Mouse (Mus musculus): ENCODE measurements at regions not wholly inside any gene's neighbourhood (a gene's known extent, or its start where the extent isn't known, plus 50 kb on each side); places are given as distances from the start of the nearest gene placed in this dataset.

DNA sequence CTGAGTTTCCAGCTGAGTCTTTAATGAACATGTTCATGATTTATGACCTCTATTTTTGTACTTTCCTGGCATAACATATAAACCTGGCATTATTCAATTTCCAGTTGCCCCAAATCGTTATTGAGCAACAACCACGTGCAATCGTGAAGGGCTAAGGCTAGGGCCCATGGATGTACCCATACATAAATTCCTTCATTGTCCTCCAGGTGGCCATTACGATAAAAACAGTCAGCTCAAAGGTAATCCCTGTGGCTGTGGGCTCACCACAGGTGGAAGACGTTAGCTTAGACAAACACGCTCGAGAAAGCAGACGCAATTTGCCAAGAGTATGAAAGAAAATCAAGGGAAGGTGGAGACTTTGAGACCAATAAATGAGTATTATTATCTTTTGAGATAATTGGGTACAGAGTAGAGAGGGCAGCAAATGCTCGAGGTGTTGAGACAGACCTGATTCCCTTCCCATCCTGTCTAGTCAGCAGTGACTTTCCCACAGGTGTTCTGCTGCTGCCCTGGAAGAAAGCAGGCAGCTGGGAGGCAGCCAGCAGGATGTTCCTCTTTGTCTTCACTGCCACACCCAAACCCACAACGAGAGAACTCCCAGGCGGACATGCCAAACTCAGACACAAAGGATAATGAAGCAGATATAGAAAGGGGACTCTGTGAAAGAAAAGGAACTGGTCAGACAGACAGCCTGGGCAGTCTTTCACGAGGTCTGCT lies 2205.4 kb upstream of the Gm7489 start:
- 61% methylated on average over 12 of the region's 12 CpGs for whole genome bisulfite sequencing
- H3K4me1 ChIP-seq (ENCODE audit: control insufficient read depth in 2 of 2, insufficient read depth in 2 of 2, low read length in 2 of 2): no peaks in the 10 kb centered on the region; a peak in 1 of 4 replicates
- H3K27ac ChIP-seq (replicated peaks in 1 of 2; ENCODE audit: control insufficient read depth in 1 of 2, insufficient read depth in 1 of 2, low read depth in 2 of 2, low read length in 2 of 2): no peak overlapping the region
- H3K4me3 ChIP-seq (ENCODE audit: control insufficient read depth in 1 of 2, insufficient read depth in 1 of 2, low read depth in 1 of 2, low read length in 2 of 2): no peak overlapping the region
- ATAC-seq (ENCODE audit: insufficient number of reproducible peaks, insufficient read depth, low FRiP score, low read depth): no peak
- H3K4me2 ChIP-seq (ENCODE audit: low read length): no peak overlapping the region
- no peaks in the 10 kb centered on the region for H3K9me3 ChIP-seq (ENCODE audit: control insufficient read depth, low read length)
- no peaks in the 10 kb centered on the region for H3K36me3 ChIP-seq (ENCODE audit: control insufficient read depth, insufficient read depth, low read length)
- H3K9ac ChIP-seq (ENCODE audit: low read length): no peak overlapping the region
- no peaks in the 10 kb centered on the region for H3K27me3 ChIP-seq (ENCODE audit: control insufficient read depth, insufficient read depth, low read length)

- H3K4me1 ChIP-seq (ENCODE audit: control insufficient read depth in 2 of 2, insufficient read depth in 2 of 2, low read length in 2 of 2): no peaks in the 10 kb centered on the region; a peak in 1 of 4 replicates
- H3K9ac ChIP-seq (ENCODE audit: low read length): no peak overlapping the region
- no peak overlapping the region for H3K4me2 ChIP-seq (ENCODE audit: low read length)
- H3K9me3 ChIP-seq (ENCODE audit: control insufficient read depth, low read length): no peaks in the 10 kb centered on the region
- no peaks in the 10 kb centered on the region for H3K36me3 ChIP-seq (ENCODE audit: control insufficient read depth, insufficient read depth, low read length)
- ATAC-seq (ENCODE audit: insufficient number of reproducible peaks, insufficient read depth, low FRiP score, low read depth): no peak
- no peaks in the 10 kb centered on the region for H3K27me3 ChIP-seq (ENCODE audit: control insufficient read depth, insufficient read depth, low read length)
- H3K4me3 ChIP-seq (ENCODE audit: control insufficient read depth in 1 of 2, insufficient read depth in 1 of 2, low read depth in 1 of 2, low read length in 2 of 2): no peak overlapping the region
- H3K27ac ChIP-seq (replicated peaks in 1 of 2; ENCODE audit: control insufficient read depth in 1 of 2, insufficient read depth in 1 of 2, low read depth in 2 of 2, low read length in 2 of 2): no peak overlapping the region
Observed at GRCm38 (mm10) chr15:51680494-51680893, 2204.2 kb upstream of the Gm7489 start.

DNA sequence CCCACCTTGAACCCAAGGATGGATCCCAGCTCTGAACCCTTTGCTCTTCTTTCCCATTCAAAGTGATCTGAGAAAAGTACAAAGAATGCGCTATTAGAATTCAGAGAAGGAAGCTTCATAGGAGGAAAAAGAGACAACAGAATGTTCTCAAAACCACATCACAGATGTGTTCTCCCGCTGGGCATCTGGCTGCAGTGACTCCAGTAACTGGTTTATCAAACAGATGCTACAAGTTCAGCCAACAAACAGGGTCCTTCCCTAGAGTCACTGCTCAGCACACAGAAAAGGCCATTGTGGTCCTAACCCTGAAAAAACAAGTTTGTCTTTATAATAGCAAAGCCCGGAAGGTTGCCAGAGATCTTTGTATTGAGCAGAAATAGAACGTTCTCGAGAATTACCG lies 2203.5 kb upstream of the Gm7489 start:
- Histone ChIP-seq H3K4me3 (ENCODE audit: control insufficient read depth in 1 of 2, insufficient read depth in 1 of 2, low read depth in 1 of 2, low read length in 2 of 2) (no peak overlapping the region), H3K27ac (replicated peaks in 1 of 2; ENCODE audit: control insufficient read depth in 1 of 2, insufficient read depth in 1 of 2, low read depth in 2 of 2, low read length in 2 of 2) (no peak overlapping the region), H3K9me3 (ENCODE audit: control insufficient read depth, low read length) (no peaks in the 10 kb centered on the region), H3K4me1 (ENCODE audit: control insufficient read depth in 2 of 2, insufficient read depth in 2 of 2, low read length in 2 of 2) (no peaks in the 10 kb centered on the region; a peak in 1 of 4 replicates), H3K27me3 (ENCODE audit: control insufficient read depth, insufficient read depth, low read length) (no peaks in the 10 kb centered on the region), H3K36me3 (ENCODE audit: control insufficient read depth, insufficient read depth, low read length) (no peaks in the 10 kb centered on the region), H3K4me2 (ENCODE audit: low read length) (no peak overlapping the region), H3K9ac (ENCODE audit: low read length) (no peak overlapping the region)
- 88% methylated on average over 6 of the region's 6 CpGs for WGBS
- no peak for ATAC-seq (ENCODE audit: insufficient number of reproducible peaks, insufficient read depth, low FRiP score, low read depth)

- WGBS: 44% methylated on average over 5 of the region's 5 CpGs
- Histone ChIP-seq H3K9ac (ENCODE audit: low read length) (no peak overlapping the region), H3K36me3 (ENCODE audit: control insufficient read depth, insufficient read depth, low read length) (no peaks in the 10 kb centered on the region), H3K4me3 (ENCODE audit: control insufficient read depth in 1 of 2, insufficient read depth in 1 of 2, low read depth in 1 of 2, low read length in 2 of 2) (no peak overlapping the region), H3K4me2 (ENCODE audit: low read length) (no peak overlapping the region), H3K4me1 (ENCODE audit: control insufficient read depth in 2 of 2, insufficient read depth in 2 of 2, low read length in 2 of 2) (no peaks in the 10 kb centered on the region; a peak in 1 of 4 replicates), H3K27me3 (ENCODE audit: control insufficient read depth, insufficient read depth, low read length) (no peaks in the 10 kb centered on the region), H3K9me3 (ENCODE audit: control insufficient read depth, low read length) (no peaks in the 10 kb centered on the region), H3K27ac (replicated peaks in 1 of 2; ENCODE audit: control insufficient read depth in 1 of 2, insufficient read depth in 1 of 2, low read depth in 2 of 2, low read length in 2 of 2) (no peak overlapping the region)
- ATAC-seq (ENCODE audit: insufficient number of reproducible peaks, insufficient read depth, low FRiP score, low read depth): no peak
Observed at GRCm38 (mm10) chr15:51682331-51682730, 2202.4 kb upstream of the Gm7489 start.

- Histone ChIP-seq H3K9me3 (ENCODE audit: control insufficient read depth, low read length) (no peaks in the 10 kb centered on the region), H3K4me3 (ENCODE audit: control insufficient read depth in 1 of 2, insufficient read depth in 1 of 2, low read depth in 1 of 2, low read length in 2 of 2) (no peak overlapping the region), H3K4me1 (ENCODE audit: control insufficient read depth in 2 of 2, insufficient read depth in 2 of 2, low read length in 2 of 2) (no peaks in the 10 kb centered on the region), H3K9ac (ENCODE audit: low read length) (no peak overlapping the region), H3K4me2 (ENCODE audit: low read length) (no peak overlapping the region), H3K27ac (replicated peaks in 1 of 2; ENCODE audit: control insufficient read depth in 1 of 2, insufficient read depth in 1 of 2, low read depth in 2 of 2, low read length in 2 of 2) (no peak overlapping the region), H3K36me3 (ENCODE audit: control insufficient read depth, insufficient read depth, low read length) (no peaks in the 10 kb centered on the region), H3K27me3 (ENCODE audit: control insufficient read depth, insufficient read depth, low read length) (no peaks in the 10 kb centered on the region)
- ATAC-seq (ENCODE audit: insufficient number of reproducible peaks, insufficient read depth, low FRiP score, low read depth): no peak
- WGBS: 79% methylated on average over 13 of the region's 13 CpGs
Observed at GRCm38 (mm10) chr15:51687007-51687540, 2197.6 kb upstream of the Gm7489 start.

- Histone ChIP-seq H3K4me2 (ENCODE audit: low read length) (no peak overlapping the region), H3K9me3 (ENCODE audit: control insufficient read depth, low read length) (no peaks in the 10 kb centered on the region), H3K36me3 (ENCODE audit: control insufficient read depth, insufficient read depth, low read length) (no peaks in the 10 kb centered on the region), H3K27ac (replicated peaks in 1 of 2; ENCODE audit: control insufficient read depth in 1 of 2, insufficient read depth in 1 of 2, low read depth in 2 of 2, low read length in 2 of 2) (no peak overlapping the region), H3K4me1 (ENCODE audit: control insufficient read depth in 2 of 2, insufficient read depth in 2 of 2, low read length in 2 of 2) (no peaks in the 10 kb centered on the region), H3K27me3 (ENCODE audit: control insufficient read depth, insufficient read depth, low read length) (no peaks in the 10 kb centered on the region), H3K4me3 (ENCODE audit: control insufficient read depth in 1 of 2, insufficient read depth in 1 of 2, low read depth in 1 of 2, low read length in 2 of 2) (no peak overlapping the region), H3K9ac (ENCODE audit: low read length) (no peak overlapping the region)
- WGBS: 33% methylated on average over 1 of the region's 1 CpGs
- no peak for ATAC-seq (ENCODE audit: insufficient number of reproducible peaks, insufficient read depth, low FRiP score, low read depth)
Observed at GRCm38 (mm10) chr15:51689498-51689897, 2195.2 kb upstream of the Gm7489 start.

- H3K4me3 ChIP-seq (ENCODE audit: control insufficient read depth in 1 of 2, insufficient read depth in 1 of 2, low read depth in 1 of 2, low read length in 2 of 2): no peak overlapping the region
- no peak overlapping the region for H3K4me2 ChIP-seq (ENCODE audit: low read length)
- no peaks in the 10 kb centered on the region for H3K9me3 ChIP-seq (ENCODE audit: control insufficient read depth, low read length)
- no peaks in the 10 kb centered on the region for H3K4me1 ChIP-seq (ENCODE audit: control insufficient read depth in 2 of 2, insufficient read depth in 2 of 2, low read length in 2 of 2)
- no peaks in the 10 kb centered on the region for H3K36me3 ChIP-seq (ENCODE audit: control insufficient read depth, insufficient read depth, low read length)
- H3K9ac ChIP-seq (ENCODE audit: low read length): no peak overlapping the region
- no peak for ATAC-seq (ENCODE audit: insufficient number of reproducible peaks, insufficient read depth, low FRiP score, low read depth)
- H3K27ac ChIP-seq (replicated peaks in 1 of 2; ENCODE audit: control insufficient read depth in 1 of 2, insufficient read depth in 1 of 2, low read depth in 2 of 2, low read length in 2 of 2): no peak overlapping the region
- 82% methylated on average over 4 of the region's 4 CpGs for WGBS
- no peaks in the 10 kb centered on the region for H3K27me3 ChIP-seq (ENCODE audit: control insufficient read depth, insufficient read depth, low read length)
Observed at GRCm38 (mm10) chr15:51692671-51693070, 2192.0 kb upstream of the Gm7489 start.
